Mouse (Mus musculus): Measurements from ENCODE around the gene Sntg2. TPM values are rescaled to one million over a fixed set of nuclear protein-coding genes. Genes with fewer than 3 reads are reported as not detected.

Gene Sntg2
- total RNA-seq, 1 experiment, result not detected

- Histone ChIP-seq H3K9me3 (ENCODE audit: control insufficient read depth, insufficient read depth, low read depth, low read length) (no peaks in the 10 kb centered on the region), H3K36me3 (ENCODE audit: control insufficient read depth, insufficient read depth, low read length, poor library complexity, severe bottlenecking) (no peaks in the 10 kb centered on the region), H3K27ac (ENCODE audit: insufficient read depth, low read depth, low read length, poor library complexity, severe bottlenecking) (no peak overlapping the region), H3K4me1 (ENCODE audit: control insufficient read depth in 2 of 2, insufficient read depth in 2 of 2, low read length in 2 of 2, poor library complexity in 1 of 2) (no peaks in the 10 kb centered on the region), H3K9ac (ENCODE audit: insufficient read depth, low read depth, low read length, poor library complexity, severe bottlenecking) (no peak overlapping the region), H3K4me3 (ENCODE audit: insufficient read depth in 1 of 2, low read depth in 1 of 2, low read length in 2 of 2, poor library complexity in 1 of 2, severe bottlenecking in 1 of 2) (no peak overlapping the region)
- no peak for DNase-seq (ENCODE audit: low read depth, low spot score)
- in situ Hi-C loops (cut with MboI; ENCODE audit: low sequenced_read_pairs in 2 of 2, unreplicated experiment in 2 of 2), result no loop called here
- no peak for TF ChIP-seq ZNF384 (IDR thresholded peaks at IDR 0.05; ENCODE audit: low read depth, low read length)
- TF ChIP-seq ZC3H11A (IDR thresholded peaks at IDR 0.05; ENCODE audit: borderline replicate concordance, low read depth, low read length), result no peak
- TF ChIP-seq CHD2 (IDR thresholded peaks at IDR 0.05; ENCODE audit: low read depth, low read length), result no peak
- TF ChIP-seq HCFC1 (IDR thresholded peaks at IDR 0.05; ENCODE audit: borderline replicate concordance, insufficient read depth, low read length), result no peak
- TF ChIP-seq MAFK (IDR thresholded peaks at IDR 0.05; ENCODE audit: insufficient read depth, low read depth, low read length), result no peak
These were observed 15.5 kb downstream of the Sntg2 start for GRCm38 (mm10) chr12:30357666-30358065.

DNA sequence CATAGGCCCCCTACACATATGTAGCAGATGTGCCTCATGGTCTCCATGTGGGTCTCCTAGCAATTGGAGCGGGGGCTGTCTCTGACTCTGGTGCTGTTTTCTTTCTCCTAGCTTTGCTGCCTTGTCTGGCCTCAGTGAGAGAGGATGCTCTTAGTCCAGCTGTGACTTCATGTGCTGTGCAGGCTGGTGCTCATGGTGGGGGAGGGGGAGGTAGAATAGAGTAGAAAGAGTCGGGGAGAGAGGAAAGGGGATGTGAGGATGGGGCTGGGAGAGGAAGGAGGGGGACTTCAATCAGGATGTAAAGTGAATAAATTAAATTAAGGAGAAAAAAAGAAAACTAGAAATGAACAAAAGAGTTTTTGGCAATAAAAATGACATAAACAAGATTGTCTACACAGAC is 20.8 kb downstream of the Sntg2 start:
- Histone ChIP-seq H3K9me3 (ENCODE audit: control insufficient read depth, insufficient read depth, low read depth, low read length) (no peaks in the 10 kb centered on the region), H3K27ac (ENCODE audit: insufficient read depth, low read depth, low read length, poor library complexity, severe bottlenecking) (no peak overlapping the region), H3K4me1 (ENCODE audit: control insufficient read depth in 2 of 2, insufficient read depth in 2 of 2, low read length in 2 of 2, poor library complexity in 1 of 2) (no peaks in the 10 kb centered on the region), H3K9ac (ENCODE audit: insufficient read depth, low read depth, low read length, poor library complexity, severe bottlenecking) (no peak overlapping the region), H3K36me3 (ENCODE audit: control insufficient read depth, insufficient read depth, low read length, poor library complexity, severe bottlenecking) (no peaks in the 10 kb centered on the region), H3K4me3 (ENCODE audit: insufficient read depth in 1 of 2, low read depth in 1 of 2, low read length in 2 of 2, poor library complexity in 1 of 2, severe bottlenecking in 1 of 2) (no peak overlapping the region)
- no peak for DNase-seq (ENCODE audit: low read depth, low spot score)
- in situ Hi-C loops (cut with MboI; ENCODE audit: low sequenced_read_pairs in 2 of 2, unreplicated experiment in 2 of 2), result no loop called here
- no peak for TF ChIP-seq ZNF384 (IDR thresholded peaks at IDR 0.05; ENCODE audit: low read depth, low read length)
- TF ChIP-seq HCFC1 (IDR thresholded peaks at IDR 0.05; ENCODE audit: borderline replicate concordance, insufficient read depth, low read length), result no peak
- no peak for TF ChIP-seq MAFK (IDR thresholded peaks at IDR 0.05; ENCODE audit: insufficient read depth, low read depth, low read length)
- no peak for TF ChIP-seq CHD2 (IDR thresholded peaks at IDR 0.05; ENCODE audit: low read depth, low read length)

GRCm38 (mm10) chr12:30348036-30348435 is 25.1 kb downstream of the Sntg2 start:
- DNase-seq (ENCODE audit: low read depth, low spot score), result no peak
- Histone ChIP-seq H3K4me3 (ENCODE audit: insufficient read depth in 1 of 2, low read depth in 1 of 2, low read length in 2 of 2, poor library complexity in 1 of 2, severe bottlenecking in 1 of 2) (no peak overlapping the region), H3K36me3 (ENCODE audit: control insufficient read depth, insufficient read depth, low read length, poor library complexity, severe bottlenecking) (no peaks in the 10 kb centered on the region), H3K9ac (ENCODE audit: insufficient read depth, low read depth, low read length, poor library complexity, severe bottlenecking) (no peak overlapping the region), H3K27ac (ENCODE audit: insufficient read depth, low read depth, low read length, poor library complexity, severe bottlenecking) (no peak overlapping the region), H3K9me3 (ENCODE audit: control insufficient read depth, insufficient read depth, low read depth, low read length) (no peaks in the 10 kb centered on the region), H3K4me1 (ENCODE audit: control insufficient read depth in 2 of 2, insufficient read depth in 2 of 2, low read length in 2 of 2, poor library complexity in 1 of 2) (no peaks in the 10 kb centered on the region)
- in situ Hi-C loops (cut with MboI; ENCODE audit: low sequenced_read_pairs in 2 of 2, unreplicated experiment in 2 of 2), result no loop called here
- no peak for TF ChIP-seq CHD2 (IDR thresholded peaks at IDR 0.05; ENCODE audit: low read depth, low read length)

- Histone ChIP-seq H3K9ac (ENCODE audit: insufficient read depth, low read depth, low read length, poor library complexity, severe bottlenecking) (no peak overlapping the region), H3K36me3 (ENCODE audit: control insufficient read depth, insufficient read depth, low read length, poor library complexity, severe bottlenecking) (no peaks in the 10 kb centered on the region), H3K4me1 (ENCODE audit: control insufficient read depth in 2 of 2, insufficient read depth in 2 of 2, low read length in 2 of 2, poor library complexity in 1 of 2) (no peaks in the 10 kb centered on the region), H3K27ac (ENCODE audit: insufficient read depth, low read depth, low read length, poor library complexity, severe bottlenecking) (no peak overlapping the region), H3K4me3 (ENCODE audit: insufficient read depth in 1 of 2, low read depth in 1 of 2, low read length in 2 of 2, poor library complexity in 1 of 2, severe bottlenecking in 1 of 2) (no peak overlapping the region), H3K9me3 (ENCODE audit: control insufficient read depth, insufficient read depth, low read depth, low read length) (no peaks in the 10 kb centered on the region)
- in situ Hi-C loops (cut with MboI; ENCODE audit: low sequenced_read_pairs in 2 of 2, unreplicated experiment in 2 of 2), result no loop called here
- TF ChIP-seq HCFC1 (IDR thresholded peaks at IDR 0.05; ENCODE audit: borderline replicate concordance, insufficient read depth, low read length) (no peak), ZNF384 (IDR thresholded peaks at IDR 0.05; ENCODE audit: low read depth, low read length) (no peak), MAFK (IDR thresholded peaks at IDR 0.05; ENCODE audit: insufficient read depth, low read depth, low read length) (no peak), ZC3H11A (IDR thresholded peaks at IDR 0.05; ENCODE audit: borderline replicate concordance, low read depth, low read length) (no peak), CHD2 (IDR thresholded peaks at IDR 0.05; ENCODE audit: low read depth, low read length) (no peak)
- DNase-seq (ENCODE audit: low read depth, low spot score), result no peak
These were observed 25.9 kb downstream of the Sntg2 start for GRCm38 (mm10) chr12:30347284-30347683.

DNA sequence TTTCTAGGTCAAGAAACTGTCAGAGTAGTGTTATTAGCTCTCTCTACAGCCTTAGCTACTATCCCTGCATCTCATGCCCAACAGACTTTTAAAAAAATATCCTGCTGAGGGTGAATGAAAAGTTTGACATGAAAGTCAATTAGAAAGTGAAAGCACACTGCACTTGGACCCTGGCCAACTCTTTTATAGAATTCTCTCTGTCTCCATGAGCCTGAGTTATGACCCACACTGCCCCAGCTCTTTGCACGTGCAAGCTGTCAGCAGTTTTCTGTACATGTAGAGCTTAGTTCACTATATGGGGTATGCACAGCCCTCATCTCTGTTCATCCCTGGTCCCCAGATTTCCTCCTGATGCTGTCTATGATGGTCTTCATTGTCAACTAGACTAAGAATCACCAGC is 28.4 kb downstream of the Sntg2 start:
- in situ Hi-C loops (cut with MboI; ENCODE audit: low sequenced_read_pairs in 2 of 2, unreplicated experiment in 2 of 2), result no loop called here
- TF ChIP-seq HCFC1 (IDR thresholded peaks at IDR 0.05; ENCODE audit: borderline replicate concordance, insufficient read depth, low read length), result no peak
- TF ChIP-seq ZC3H11A (IDR thresholded peaks at IDR 0.05; ENCODE audit: borderline replicate concordance, low read depth, low read length), result no peak
- TF ChIP-seq CHD2 (IDR thresholded peaks at IDR 0.05; ENCODE audit: low read depth, low read length), result no peak
- no peak for TF ChIP-seq MAFK (IDR thresholded peaks at IDR 0.05; ENCODE audit: insufficient read depth, low read depth, low read length)
- TF ChIP-seq ZNF384 (IDR thresholded peaks at IDR 0.05; ENCODE audit: low read depth, low read length), result no peak
- H3K9ac ChIP-seq (ENCODE audit: insufficient read depth, low read depth, low read length, poor library complexity, severe bottlenecking), result no peak overlapping the region
- no peak overlapping the region for H3K4me3 ChIP-seq (ENCODE audit: insufficient read depth in 1 of 2, low read depth in 1 of 2, low read length in 2 of 2, poor library complexity in 1 of 2, severe bottlenecking in 1 of 2)
- no peak for DNase-seq (ENCODE audit: low read depth, low spot score)
- H3K9me3 ChIP-seq (ENCODE audit: control insufficient read depth, insufficient read depth, low read depth, low read length), result no peaks in the 10 kb centered on the region
- no peaks in the 10 kb centered on the region for H3K4me1 ChIP-seq (ENCODE audit: control insufficient read depth in 2 of 2, insufficient read depth in 2 of 2, low read length in 2 of 2, poor library complexity in 1 of 2)
- H3K36me3 ChIP-seq (ENCODE audit: control insufficient read depth, insufficient read depth, low read length, poor library complexity, severe bottlenecking), result no peaks in the 10 kb centered on the region
- H3K27ac ChIP-seq (ENCODE audit: insufficient read depth, low read depth, low read length, poor library complexity, severe bottlenecking), result no peak overlapping the region

Measured in ES-E14 (cell line).